Mouse (Mus musculus) megakaryocyte, adult 5-6 weeks (primary cell): ENCODE results near the gene Armcx4. TPM values are rescaled to one million over a fixed set of nuclear protein-coding genes. Genes with fewer than 3 reads are reported as not detected.

Experiments
- ATAC-seq: 2 replicates; pipeline ENCODE4 v1.8.0; 2016; ENCODE audit warnings: mild to moderate bottlenecking, inconsistent platforms; ENCODE audit not compliant: poor library complexity, severe bottlenecking
- total RNA-seq, 2 experiments: library from RNA; stranded (forward) in 1 of 2; stranded (reverse) in 1 of 2; fragments of 153-499, 151-499 nt in 1 of 2; fragments of 221-1000, 200-1000 nt in 1 of 2; gene quantifications; 2 replicates each; pipeline versions ENCODE4 v1.2.3 to v1.2.4; 2015 to 2017

The Armcx4 gene
- total RNA-seq, 2 experiments from 2014 or later: 0.04 to 0.26 TPM

GRCm38 (mm10) chrX:134741862-134742261 lies 55.5 kb downstream of the Armcx4 start:
- no peak for ATAC-seq

Other genes with a start within 250 kb of the Armcx4 start
- gene Taf7l, start 210.0 kb upstream of the Armcx4 start, total RNA-seq (2015): not detected in 2 replicates
- gene Taf7l, start 210.0 kb upstream of the Armcx4 start, total RNA-seq (2017): not detected in 2 replicates
- gene Timm8a1, start 144.7 kb upstream of the Armcx4 start, total RNA-seq (2015): 37.9 and 39.1 TPM in 2 replicates
- gene Timm8a1, start 144.7 kb upstream of the Armcx4 start, total RNA-seq (2017): 43.6 and 45.0 TPM in 2 replicates
- gene Btk, start 102.9 kb upstream of the Armcx4 start, total RNA-seq (2015): 54.9 and 56.9 TPM in 2 replicates
- gene Btk, start 102.9 kb upstream of the Armcx4 start, total RNA-seq (2017): 57.7 and 63.3 TPM in 2 replicates
- gene Rpl36a, start 100.9 kb upstream of the Armcx4 start, total RNA-seq (2015): 854 and 930 TPM in 2 replicates
- gene Rpl36a, start 100.9 kb upstream of the Armcx4 start, total RNA-seq (2017): 3,467 and 4,087 TPM in 2 replicates
- 11.5 and 11.6 TPM in 2 replicates for gene Gla, start 85.4 kb upstream of the Armcx4 start, total RNA-seq (2015)
- 16.2 and 17.4 TPM in 2 replicates for gene Gla, start 85.4 kb upstream of the Armcx4 start, total RNA-seq (2017)
- 63.0 and 67.6 TPM in 2 replicates for gene Hnrnph2, start 85.3 kb upstream of the Armcx4 start, total RNA-seq (2015)
- gene Hnrnph2, start 85.3 kb upstream of the Armcx4 start, total RNA-seq (2017): 122 and 132 TPM in 2 replicates
- 0.20 and 0.59 TPM in 2 replicates for gene Armcx1, start 31.4 kb downstream of the Armcx4 start, total RNA-seq (2015)
- gene Armcx1, start 31.4 kb downstream of the Armcx4 start, total RNA-seq (2017): 0.20 and 0.51 TPM in 2 replicates
- 0.54 and 0.64 TPM in 2 replicates for gene Armcx6, start 64.9 kb downstream of the Armcx4 start, total RNA-seq (2015)
- 0.66 and 3.0 TPM in 2 replicates for gene Armcx6, start 64.9 kb downstream of the Armcx4 start, total RNA-seq (2017)
- gene Armcx3, start 70.1 kb downstream of the Armcx4 start, total RNA-seq (2015): 11.8 and 12.2 TPM in 2 replicates
- gene Armcx3, start 70.1 kb downstream of the Armcx4 start, total RNA-seq (2017): 8.9 and 9.3 TPM in 2 replicates
- 1.7 and 1.8 TPM in 2 replicates for gene Armcx2, start 122.7 kb downstream of the Armcx4 start, total RNA-seq (2015)
- gene Armcx2, start 122.7 kb downstream of the Armcx4 start, total RNA-seq (2017): 0.81 TPM in 2 replicates